Mouse (Mus musculus): ENCODE data around the gene Tubal3. TPM values are rescaled to one million over a fixed set of nuclear protein-coding genes. Genes with fewer than 3 reads are reported as not detected.

The Tubal3 gene
- polyA plus RNA-seq, 1 experiment from 2014 or later, result 0.13 TPM

DNA sequence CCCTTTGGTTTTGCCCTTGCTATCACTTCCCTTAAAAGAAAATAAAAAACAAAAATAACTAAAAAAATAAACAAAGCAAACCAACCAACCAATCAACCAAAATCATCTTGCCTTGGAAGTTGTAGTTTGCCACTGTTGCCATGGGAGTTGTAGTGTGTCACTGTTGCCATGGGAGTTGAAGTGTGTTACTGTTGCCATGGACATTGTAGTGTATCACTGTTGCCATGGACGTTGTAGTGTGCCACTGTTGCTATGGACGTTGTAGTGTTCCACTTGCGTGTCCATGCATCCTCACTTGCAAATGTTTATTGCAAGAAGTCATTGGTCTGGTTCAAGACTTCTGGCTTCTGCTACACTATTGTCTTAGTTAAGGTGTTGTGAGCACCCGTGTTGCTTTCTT lies 29.2 kb downstream of the Tubal3 start:
- no peaks in the 10 kb centered on the region for H3K4me1 ChIP-seq (ENCODE audit: control insufficient read depth, insufficient read depth, low read length)
- no peak overlapping the region for H3K27ac ChIP-seq (ENCODE audit: low read length)
- no peaks in the 10 kb centered on the region for H3K27me3 ChIP-seq (ENCODE audit: control insufficient read depth, insufficient read depth, low read length)
- H3K9me3 ChIP-seq (replicated peaks; ENCODE audit: control insufficient read depth, low read length), result peaks cover 4% of the 10 kb centered on the region
- WGBS, result 79% methylated on average over 4 of the region's 4 CpGs
- H3K36me3 ChIP-seq (ENCODE audit: control insufficient read depth, insufficient read depth), result no peaks in the 10 kb centered on the region
- H3K9ac ChIP-seq (ENCODE audit: low read length), result no peak overlapping the region
- no peak overlapping the region for H3K4me3 ChIP-seq (ENCODE audit: low read length)
- ATAC-seq (replicated peaks; ENCODE audit: extremely low read depth, insufficient read depth, low FRiP score), result no peak
- no peak overlapping the region for H3K4me2 ChIP-seq (ENCODE audit: low read depth, low read length)

DNA sequence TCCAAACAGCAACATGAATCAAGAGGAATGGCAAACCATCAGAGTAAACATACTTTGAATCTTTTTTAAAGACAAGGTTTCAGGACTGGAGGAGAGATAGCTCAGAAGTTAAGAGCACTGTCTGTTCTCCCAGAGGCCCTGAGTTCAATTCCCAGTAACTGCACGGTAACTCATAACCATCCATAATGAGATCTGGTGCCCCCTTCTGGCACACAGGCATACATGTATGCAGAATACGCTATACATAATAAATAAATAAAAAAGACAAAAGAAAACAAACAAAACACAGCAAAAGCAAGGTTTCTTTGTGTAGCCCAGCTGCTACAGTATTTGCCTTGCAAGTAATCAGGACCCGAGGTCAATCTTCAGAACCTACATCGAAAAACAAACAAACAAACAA lies 31.4 kb downstream of the Tubal3 start:
- 86% methylated on average over 4 of the region's 4 CpGs for WGBS

DNA sequence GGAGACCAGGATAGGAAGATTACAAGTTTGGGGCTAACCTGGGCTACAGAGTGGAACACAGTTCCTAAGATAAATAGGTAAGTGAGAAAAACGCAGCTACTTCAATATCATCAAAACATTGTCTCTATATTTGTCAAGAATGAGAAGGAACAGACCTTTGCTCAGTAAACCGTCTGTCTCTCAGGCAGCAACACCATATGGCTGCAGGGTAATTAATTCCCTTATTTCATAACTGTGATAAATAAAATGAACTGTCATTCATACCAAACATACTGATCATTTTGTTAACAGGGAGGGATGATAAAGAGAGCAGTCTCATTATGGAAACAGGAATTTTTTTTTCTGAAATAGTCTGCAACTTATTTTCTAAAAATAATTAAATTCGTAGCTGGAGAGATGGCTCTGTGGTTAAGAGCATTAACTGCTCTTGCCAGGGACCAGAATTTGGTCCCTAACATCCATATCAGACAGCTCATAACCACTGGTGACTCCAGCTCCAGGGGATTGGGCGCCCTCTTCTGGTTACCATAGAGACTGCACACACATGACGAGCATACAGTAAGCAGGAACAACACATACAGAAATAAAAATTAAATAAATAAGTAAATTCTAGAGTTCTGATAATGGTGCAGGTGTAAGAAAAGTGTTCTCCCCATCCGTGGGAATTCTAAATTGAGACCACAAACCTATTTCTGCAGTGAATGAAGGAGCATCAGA lies 33.3 kb downstream of the Tubal3 start:
- Histone ChIP-seq H3K4me1 (ENCODE audit: control insufficient read depth, insufficient read depth, low read length) (no peaks in the 10 kb centered on the region), H3K4me3 (ENCODE audit: low read length) (no peak overlapping the region), H3K27me3 (ENCODE audit: control insufficient read depth, insufficient read depth, low read length) (no peaks in the 10 kb centered on the region), H3K36me3 (ENCODE audit: control insufficient read depth, insufficient read depth) (no peaks in the 10 kb centered on the region), H3K9me3 (replicated peaks; ENCODE audit: control insufficient read depth, low read length) (peaks cover 4% of the 10 kb centered on the region), H3K9ac (ENCODE audit: low read length) (no peak overlapping the region), H3K4me2 (ENCODE audit: low read depth, low read length) (no peak overlapping the region), H3K27ac (ENCODE audit: low read length) (no peak overlapping the region)
- ATAC-seq (replicated peaks; ENCODE audit: extremely low read depth, insufficient read depth, low FRiP score), result no peak
- 72% methylated on average over 6 of the region's 6 CpGs for WGBS

More for the DNA sequence above, 31.4 kb downstream of the Tubal3 start:
- no peaks in the 10 kb centered on the region for H3K36me3 ChIP-seq (ENCODE audit: control insufficient read depth, insufficient read depth)
- peaks cover 4% of the 10 kb centered on the region for H3K9me3 ChIP-seq (replicated peaks; ENCODE audit: control insufficient read depth, low read length)
- no peak overlapping the region for H3K9ac ChIP-seq (ENCODE audit: low read length)
- H3K27ac ChIP-seq (ENCODE audit: low read length), result no peak overlapping the region
- H3K4me1 ChIP-seq (ENCODE audit: control insufficient read depth, insufficient read depth, low read length), result no peaks in the 10 kb centered on the region
- no peak for ATAC-seq (replicated peaks; ENCODE audit: extremely low read depth, insufficient read depth, low FRiP score)
- H3K27me3 ChIP-seq (ENCODE audit: control insufficient read depth, insufficient read depth, low read length), result no peaks in the 10 kb centered on the region
- H3K4me3 ChIP-seq (ENCODE audit: low read length), result no peak overlapping the region
- no peak overlapping the region for H3K4me2 ChIP-seq (ENCODE audit: low read depth, low read length)

GRCm38 (mm10) chr13:3968849-3969248 lies 50.8 kb downstream of the Tubal3 start:
- no peak overlapping the region for H3K4me2 ChIP-seq (ENCODE audit: low read depth, low read length)
- no peaks in the 10 kb centered on the region for H3K36me3 ChIP-seq (ENCODE audit: control insufficient read depth, insufficient read depth)
- 79% methylated on average over 4 of the region's 4 CpGs for WGBS
- no peak overlapping the region for H3K27ac ChIP-seq (ENCODE audit: low read length)
- no peak overlapping the region for H3K9ac ChIP-seq (ENCODE audit: low read length)
- H3K9me3 ChIP-seq (replicated peaks; ENCODE audit: control insufficient read depth, low read length), result no peaks in the 10 kb centered on the region
- H3K4me1 ChIP-seq (ENCODE audit: control insufficient read depth, insufficient read depth, low read length), result no peaks in the 10 kb centered on the region
- no peak overlapping the region for H3K4me3 ChIP-seq (ENCODE audit: low read length)
- no peak for ATAC-seq (replicated peaks; ENCODE audit: extremely low read depth, insufficient read depth, low FRiP score)
- H3K27me3 ChIP-seq (ENCODE audit: control insufficient read depth, insufficient read depth, low read length), result no peaks in the 10 kb centered on the region

Small RNA genes lying within 50 kb of the gene (microRNA-seq; reads per million reads assigned to microRNA genes)
- gene Gm22460, result not detected

Other genes starting within 250 kb of the Tubal3 start
- gene Calml3, start 114.0 kb upstream of the Tubal3 start, polyA plus RNA-seq (2015; fragmentation: Nextera tagmentation; extraction: Ambion mirVana), result 0.14 and 0.22 TPM in 2 replicates
- gene Calm4, start 80.5 kb upstream of the Tubal3 start, polyA plus RNA-seq (2015; fragmentation: Nextera tagmentation; extraction: Ambion mirVana), result 0.16 TPM in 1 of 2 replicates, not detected in the other
- not detected in 2 replicates for gene Calm5, start 64.1 kb upstream of the Tubal3 start, polyA plus RNA-seq (2015; fragmentation: Nextera tagmentation; extraction: Ambion mirVana)
- 37.2 and 39.5 TPM in 2 replicates for gene Net1, start 54 bp upstream of the Tubal3 start, polyA plus RNA-seq (2015; fragmentation: Nextera tagmentation; extraction: Ambion mirVana)
- gene Ucn3, start 27.1 kb downstream of the Tubal3 start, polyA plus RNA-seq (2015; fragmentation: Nextera tagmentation; extraction: Ambion mirVana), result not detected in 2 replicates
- 2.3 and 3.2 TPM in 2 replicates for gene Akr1c14, start 130.7 kb downstream of the Tubal3 start, polyA plus RNA-seq (2015; fragmentation: Nextera tagmentation; extraction: Ambion mirVana)
- gene Akr1c18, start 232.4 kb downstream of the Tubal3 start, polyA plus RNA-seq (2015; fragmentation: Nextera tagmentation; extraction: Ambion mirVana), result 1.00 and 1.1 TPM in 2 replicates